Mouse (Mus musculus): ENCODE measurements at regions not wholly inside any gene's neighbourhood (a gene's known extent, or its start where the extent isn't known, plus 50 kb on each side); places are given as distances from the start of the nearest gene placed in this dataset.

DNA sequence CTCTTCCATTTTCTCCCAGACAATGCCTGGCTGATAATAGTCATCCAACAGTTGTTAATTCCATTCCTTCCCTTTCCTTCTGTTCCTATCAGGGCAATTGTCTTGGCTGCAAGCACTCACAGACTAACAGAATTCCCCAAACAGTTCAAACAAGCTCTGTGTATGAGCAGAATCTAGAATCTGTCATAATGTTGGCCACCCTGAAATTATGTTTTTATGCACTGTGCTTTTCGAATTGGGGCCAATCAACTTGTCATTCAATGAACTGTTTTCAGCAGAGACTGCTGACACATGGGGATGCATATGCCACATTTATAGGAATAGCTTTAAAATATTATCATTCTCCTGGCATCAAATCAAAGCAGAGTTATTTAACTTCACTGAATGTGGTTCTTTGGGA, 235.8 kb upstream of the Tmtc4 start:
- no peaks in the 10 kb centered on the region for H3K36me3 ChIP-seq (ENCODE audit: control insufficient read depth, insufficient read depth, low read length)
- H3K27ac ChIP-seq (replicated peaks; ENCODE audit: low read depth, low read length) = no peak overlapping the region
- no peaks in the 10 kb centered on the region for H3K27me3 ChIP-seq (ENCODE audit: control insufficient read depth, insufficient read depth, low read length)
- WGBS = 65% methylated on average over 1 of the region's 1 CpGs
- no peak for ATAC-seq (ENCODE audit: low FRiP score, low read depth)
- no peak for TF ChIP-seq POLR2A (IDR thresholded peaks at IDR 0.05; ENCODE audit: borderline replicate concordance, extremely low read depth, insufficient read depth, insufficient read length)
- no peak overlapping the region for H3K9ac ChIP-seq (ENCODE audit: low read depth, low read length, severe bottlenecking)
- no peak overlapping the region for H3K4me2 ChIP-seq (replicated peaks; ENCODE audit: low read depth, low read length, severe bottlenecking)
- no peaks in the 10 kb centered on the region for H3K9me3 ChIP-seq (ENCODE audit: control insufficient read depth, low read length)
- no peaks in the 10 kb centered on the region for H3K4me1 ChIP-seq (ENCODE audit: control insufficient read depth, insufficient read depth, low read length)
- H3K4me3 ChIP-seq (replicated peaks; ENCODE audit: low read length) = no peak overlapping the region
- no peak for DNase-seq (ENCODE audit: low spot score)

DNA sequence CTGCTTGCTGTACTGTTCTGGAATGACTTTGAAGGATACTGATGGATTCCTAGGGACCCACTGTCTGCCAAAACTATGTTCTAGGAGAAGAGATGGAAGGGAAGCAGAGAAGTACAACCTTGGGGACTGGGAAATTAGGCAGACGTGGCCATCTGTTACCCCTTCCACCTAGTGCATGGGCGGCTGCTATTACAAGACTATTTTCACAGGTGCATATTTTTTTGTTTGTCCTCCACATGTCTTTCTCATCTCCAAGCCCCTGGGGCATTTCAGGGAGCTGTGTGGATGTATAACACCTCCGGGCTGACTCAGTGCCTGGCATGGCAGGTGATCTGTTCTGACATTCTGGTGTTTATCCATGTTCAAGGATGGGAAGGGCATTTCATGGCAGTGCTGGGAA, 226.4 kb upstream of the Tmtc4 start:
- WGBS = 76% methylated on average over 3 of the region's 3 CpGs
- TF ChIP-seq POLR2A (IDR thresholded peaks at IDR 0.05; ENCODE audit: borderline replicate concordance, extremely low read depth, insufficient read depth, insufficient read length) = no peak
- DNase-seq (ENCODE audit: low spot score) (no peak), ATAC-seq (ENCODE audit: low FRiP score, low read depth) (no peak)
- H3K4me1 ChIP-seq (ENCODE audit: control insufficient read depth, insufficient read depth, low read length) = no peaks in the 10 kb centered on the region
- H3K9me3 ChIP-seq (ENCODE audit: control insufficient read depth, low read length) = no peaks in the 10 kb centered on the region
- no peaks in the 10 kb centered on the region for H3K36me3 ChIP-seq (ENCODE audit: control insufficient read depth, insufficient read depth, low read length)
- H3K4me2 ChIP-seq (replicated peaks; ENCODE audit: low read depth, low read length, severe bottlenecking) = no peak overlapping the region
- H3K9ac ChIP-seq (ENCODE audit: low read depth, low read length, severe bottlenecking) = no peak overlapping the region
- H3K27me3 ChIP-seq (ENCODE audit: control insufficient read depth, insufficient read depth, low read length) = no peaks in the 10 kb centered on the region
- H3K27ac ChIP-seq (replicated peaks; ENCODE audit: low read depth, low read length) = no peak overlapping the region
- no peak overlapping the region for H3K4me3 ChIP-seq (replicated peaks; ENCODE audit: low read length)

DNA sequence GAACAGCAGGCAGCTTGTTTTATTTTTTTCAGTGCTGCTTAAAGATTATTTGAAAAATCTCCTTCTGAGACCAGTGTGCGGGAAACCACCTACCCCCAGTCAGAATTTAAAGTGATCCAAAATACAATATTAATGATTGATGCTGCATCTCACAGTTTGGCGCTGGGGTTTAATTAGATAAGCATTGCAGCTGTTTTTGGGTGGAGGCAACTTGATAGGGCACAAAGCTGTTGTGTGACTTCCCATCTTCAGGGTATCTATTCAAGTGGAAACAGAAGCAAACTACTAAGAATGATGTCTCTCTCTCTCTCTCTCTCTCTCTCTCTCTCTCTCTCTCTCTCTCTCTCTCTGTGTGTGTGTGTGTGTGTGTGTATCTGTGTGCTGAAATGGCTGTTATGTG, 219.0 kb upstream of the Tmtc4 start:
- H3K9me3 ChIP-seq (ENCODE audit: control insufficient read depth, low read length) = no peaks in the 10 kb centered on the region
- H3K9ac ChIP-seq (ENCODE audit: low read depth, low read length, severe bottlenecking) = no peak overlapping the region
- H3K27me3 ChIP-seq (ENCODE audit: control insufficient read depth, insufficient read depth, low read length) = no peaks in the 10 kb centered on the region
- no peak for DNase-seq (ENCODE audit: low spot score)
- H3K4me2 ChIP-seq (replicated peaks; ENCODE audit: low read depth, low read length, severe bottlenecking) = no peak overlapping the region
- ATAC-seq (ENCODE audit: low FRiP score, low read depth) = no peak
- H3K4me3 ChIP-seq (replicated peaks; ENCODE audit: low read length) = no peak overlapping the region
- WGBS = 68% methylated on average over 2 of the region's 2 CpGs
- H3K36me3 ChIP-seq (ENCODE audit: control insufficient read depth, insufficient read depth, low read length) = no peaks in the 10 kb centered on the region
- peaks cover 8% of the 10 kb centered on the region for H3K4me1 ChIP-seq (ENCODE audit: control insufficient read depth, insufficient read depth, low read length)
- TF ChIP-seq POLR2A (IDR thresholded peaks at IDR 0.05; ENCODE audit: borderline replicate concordance, extremely low read depth, insufficient read depth, insufficient read length) = no peak
- H3K27ac ChIP-seq (replicated peaks; ENCODE audit: low read depth, low read length) = no peak overlapping the region

DNA sequence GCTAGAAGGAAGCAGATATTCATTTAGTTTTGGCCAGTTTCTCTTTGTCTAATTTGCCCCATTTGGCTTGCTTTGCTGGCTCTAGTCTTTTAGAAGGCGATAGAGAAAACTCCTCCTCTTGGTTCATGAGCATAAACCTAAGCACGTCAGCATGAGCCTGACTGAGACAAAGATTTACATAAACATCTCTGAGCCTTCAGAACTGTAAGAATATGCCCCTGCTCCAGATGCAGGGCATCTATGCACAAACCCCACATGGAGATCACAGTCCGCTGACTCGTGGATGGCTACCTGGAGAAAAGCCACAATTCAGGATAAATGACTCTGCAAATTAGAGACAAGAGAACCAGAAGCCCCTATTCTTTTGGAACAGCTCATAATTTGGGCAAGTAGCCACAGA, 218.5 kb upstream of the Tmtc4 start:
- DNase-seq (ENCODE audit: low spot score) (no peak), ATAC-seq (ENCODE audit: low FRiP score, low read depth) (no peak)
- H3K27ac ChIP-seq (replicated peaks; ENCODE audit: low read depth, low read length) = peak overlapping the region; percentile 33; the same call in 1 of the 2 replicates
- WGBS = 66% methylated on average over 4 of the region's 4 CpGs
- no peaks in the 10 kb centered on the region for H3K9me3 ChIP-seq (ENCODE audit: control insufficient read depth, low read length)
- H3K4me3 ChIP-seq (replicated peaks; ENCODE audit: low read length) = no peak overlapping the region
- H3K4me2 ChIP-seq (replicated peaks; ENCODE audit: low read depth, low read length, severe bottlenecking) = peak overlapping the region; percentile 19; the same call in 1 of the 2 replicates
- H3K4me1 ChIP-seq (ENCODE audit: control insufficient read depth, insufficient read depth, low read length) = peaks cover 8% of the 10 kb centered on the region
- no peak overlapping the region for H3K9ac ChIP-seq (ENCODE audit: low read depth, low read length, severe bottlenecking)
- no peak for TF ChIP-seq POLR2A (IDR thresholded peaks at IDR 0.05; ENCODE audit: borderline replicate concordance, extremely low read depth, insufficient read depth, insufficient read length)
- H3K27me3 ChIP-seq (ENCODE audit: control insufficient read depth, insufficient read depth, low read length) = no peaks in the 10 kb centered on the region
- H3K36me3 ChIP-seq (ENCODE audit: control insufficient read depth, insufficient read depth, low read length) = no peaks in the 10 kb centered on the region

DNA sequence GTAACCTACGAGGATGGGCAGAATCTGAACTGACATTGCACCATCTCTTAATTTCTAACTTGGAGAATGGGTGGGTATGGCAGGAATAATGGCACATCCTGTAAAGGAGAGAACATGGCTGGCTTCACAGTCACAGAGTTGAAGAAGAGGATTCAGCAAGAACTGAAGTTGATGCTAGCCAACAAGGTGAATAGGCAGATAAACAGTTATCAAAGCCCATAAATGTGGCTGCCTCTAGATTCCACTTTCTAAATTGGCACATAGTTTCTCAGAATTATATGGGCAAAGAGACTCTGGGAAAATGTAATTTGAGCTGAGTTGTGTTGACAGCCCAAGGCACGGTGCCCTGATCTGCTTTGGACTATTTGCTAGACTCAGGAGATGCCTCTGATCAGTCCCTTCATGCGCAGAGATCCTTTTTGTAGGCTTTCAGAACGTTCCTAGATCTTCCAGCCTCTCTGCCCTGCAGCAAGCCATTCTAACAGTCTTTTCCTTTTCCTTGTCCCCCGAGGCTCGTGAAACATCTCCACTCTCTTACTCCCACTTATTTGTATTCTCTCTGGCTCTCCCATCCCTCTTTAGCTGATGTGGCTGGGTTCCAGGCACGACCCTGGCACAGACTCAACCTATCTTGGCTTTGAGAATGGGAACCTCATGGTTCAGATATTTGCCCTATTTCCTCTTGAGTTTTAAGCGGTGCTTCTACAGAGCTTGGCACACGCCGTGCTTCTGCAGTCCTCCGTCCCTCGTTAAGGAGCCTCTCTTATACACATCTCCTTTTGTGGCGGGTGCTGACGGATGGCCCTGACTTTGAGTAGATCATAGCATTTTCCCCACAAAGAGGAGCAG, 217.8 kb upstream of the Tmtc4 start:
- H3K27me3 ChIP-seq (ENCODE audit: control insufficient read depth, insufficient read depth, low read length) = no peaks in the 10 kb centered on the region
- DNase-seq (ENCODE audit: low spot score) (peak; percentile 61), ATAC-seq (ENCODE audit: low FRiP score, low read depth) (peak; percentile 70)
- H3K36me3 ChIP-seq (ENCODE audit: control insufficient read depth, insufficient read depth, low read length) = no peaks in the 10 kb centered on the region
- H3K4me3 ChIP-seq (replicated peaks; ENCODE audit: low read length) = no peak overlapping the region
- TF ChIP-seq POLR2A (IDR thresholded peaks at IDR 0.05; ENCODE audit: borderline replicate concordance, extremely low read depth, insufficient read depth, insufficient read length) = no peak
- peak overlapping the region; percentile 33; the same call in 1 of the 2 replicates for H3K27ac ChIP-seq (replicated peaks; ENCODE audit: low read depth, low read length)
- H3K9ac ChIP-seq (ENCODE audit: low read depth, low read length, severe bottlenecking) = no peak overlapping the region
- 51% methylated on average over 14 of the region's 14 CpGs for WGBS
- peaks cover 8% of the 10 kb centered on the region for H3K4me1 ChIP-seq (ENCODE audit: control insufficient read depth, insufficient read depth, low read length)
- peak overlapping the region; percentile 19; the same call in 1 of the 2 replicates for H3K4me2 ChIP-seq (replicated peaks; ENCODE audit: low read depth, low read length, severe bottlenecking)
- H3K9me3 ChIP-seq (ENCODE audit: control insufficient read depth, low read length) = no peaks in the 10 kb centered on the region
